Mouse (Mus musculus) heart, adult 2 months (tissue): ENCODE measurements around the gene Mrpl12.

Experiments
- CTCF ChIP-seq: fragments of 200-600 bp; IDR thresholded peaks from 2 replicates; pipeline ENCODE4 v1.8.1; 2022; ENCODE audit warnings: antibody characterized with exemption, mild to moderate bottlenecking, moderate library complexity
- EP300 ChIP-seq: fragments of 200-500 bp; IDR thresholded peaks from 2 replicates; pipeline ENCODE4 v1.6.1; 2011; ENCODE audit warnings: low read depth, low read length, control low read depth; ENCODE audit not compliant: insufficient read depth
- POLR2A ChIP-seq: fragments of 200-500 bp; IDR thresholded peaks from 2 replicates; pipeline ENCODE4 v1.6.1; 2011; ENCODE audit warnings: mild to moderate bottlenecking, low read depth, low read length, control low read depth; ENCODE audit not compliant: insufficient read depth

DNA sequence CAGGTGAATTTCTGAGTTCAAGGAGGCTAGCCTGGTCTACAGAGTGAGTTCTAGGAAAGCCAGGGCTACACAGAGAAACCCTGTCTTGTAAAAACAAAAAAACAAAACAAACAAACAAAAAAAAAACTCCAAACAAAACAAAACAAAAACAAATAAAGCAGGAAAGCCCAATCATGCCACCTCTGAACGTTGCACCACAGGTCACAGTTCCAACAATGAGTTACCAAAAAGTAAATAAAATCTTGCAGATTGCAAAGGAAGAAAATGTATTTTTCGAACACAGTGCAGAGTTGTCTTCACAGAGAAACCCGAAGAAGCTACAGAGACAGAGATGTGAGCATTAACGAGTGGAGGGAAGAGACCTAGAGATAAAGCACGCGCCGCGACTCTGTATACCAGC, 38.2 kb downstream of the Mrpl12 start:
- TF ChIP-seq CTCF (no peak), POLR2A (no peak), EP300 (no peak)
